Mouse (Mus musculus) forebrain, embryonic 10.5 days (tissue): ENCODE results near the gene Selenov. TPM values are rescaled to one million over a fixed set of nuclear protein-coding genes. Genes with fewer than 3 reads are reported as not detected.

Experiments
- DNase-seq: peaks from one replicate; pipeline ENCODE4 v3.0.0-alpha.2; 2017; ENCODE audit warnings: low spot score; ENCODE audit errors: extremely low spot score
- H3K27ac ChIP-seq: fragments of 300-500 bp; sonication (generic); 2 replicates; pipeline ENCODE4 v1.5.1; 2016; ENCODE audit warnings: mild to moderate bottlenecking
- H3K27me3 ChIP-seq: fragments of 300-500 bp; sonication (generic); 2 replicates; pipeline ENCODE4 v1.6.1; 2016; ENCODE audit warnings: mild to moderate bottlenecking; ENCODE audit not compliant: poor library complexity, severe bottlenecking
- H3K36me3 ChIP-seq: fragments of 300-500 bp; sonication (generic); replicated peaks from 2 replicates; pipeline ENCODE4 v1.6.1; 2016; ENCODE audit warnings: mild to moderate bottlenecking, moderate library complexity
- H3K4me1 ChIP-seq: fragments of 300-500 bp; sonication (generic); 2 replicates; pipeline ENCODE4 v1.6.1; 2016
- H3K4me3 ChIP-seq: fragments of 300-500 bp; sonication (generic); 2 replicates; pipeline ENCODE4 v1.5.1; 2016; ENCODE audit warnings: mild to moderate bottlenecking, moderate library complexity
- H3K9me3 ChIP-seq: fragments of 300-500 bp; sonication (generic); 2 replicates; pipeline ENCODE4 v1.6.1; 2016; ENCODE audit warnings: mild to moderate bottlenecking, moderate library complexity
- WGBS: fragments of 180-500 bp; shearing (Covaris S2); methylation state at CpG from one replicate; pipeline ENCODE4 v1.1.7; 2016; 5-methylcytosine and 5-hydroxymethylcytosine counted together
- polyA plus RNA-seq: library from polyadenylated mRNA; unstranded; fragments of >200 nt; fragmentation: Nextera tagmentation; extraction: Ambion mirVana; gene quantifications from 2 replicates; pipeline ENCODE4 v1.2.1, GENCODE M21; 2016

Selenov gene
- polyA plus RNA-seq, 1 experiment from 2014 or later, result 0.50 TPM

DNA sequence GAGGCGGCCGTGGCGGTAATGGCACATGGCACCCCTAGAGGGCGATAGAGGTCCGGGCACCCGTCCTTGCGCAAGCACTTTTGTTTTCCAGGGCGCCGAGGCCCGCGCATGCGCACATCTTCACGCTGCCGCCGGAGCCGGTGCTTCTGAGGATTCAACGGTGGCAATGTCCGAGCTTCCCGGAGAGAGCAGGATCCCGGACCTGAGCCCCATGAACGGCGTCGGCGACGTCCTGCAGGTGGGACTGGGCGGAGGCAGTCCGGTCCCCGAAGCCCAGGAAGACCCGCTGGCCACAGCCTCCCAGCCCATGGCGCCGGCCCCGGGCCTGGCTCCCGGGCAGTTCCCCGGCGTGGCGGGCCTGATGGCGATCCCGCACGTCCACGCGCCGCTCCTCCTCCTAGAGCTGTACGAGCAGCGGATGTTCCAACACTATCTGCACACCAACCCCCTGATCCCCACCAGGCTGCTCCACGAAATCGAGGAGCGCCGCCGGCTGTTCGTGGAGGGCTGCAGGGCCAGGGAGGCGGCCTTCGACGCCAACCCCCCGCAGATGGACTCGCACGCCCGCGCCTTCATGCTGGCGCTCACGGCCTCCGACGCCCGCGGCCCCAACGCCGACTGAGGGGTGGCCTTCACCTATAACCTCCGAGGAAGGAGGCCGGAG lies 13.2 kb downstream of the Selenov start, which contains the start of gene Eid2b:
Eid2b (plus strand) TSS at position 125 of the 664 bp plus-strand sequence.
- 4% methylated on average over 68 of the region's 68 CpGs for WGBS
- Histone ChIP-seq H3K4me3 (peak within 1 kb of the TSS; percentile 73), H3K36me3 (peaks cover 14% of the 10 kb centered on the region)

DNA sequence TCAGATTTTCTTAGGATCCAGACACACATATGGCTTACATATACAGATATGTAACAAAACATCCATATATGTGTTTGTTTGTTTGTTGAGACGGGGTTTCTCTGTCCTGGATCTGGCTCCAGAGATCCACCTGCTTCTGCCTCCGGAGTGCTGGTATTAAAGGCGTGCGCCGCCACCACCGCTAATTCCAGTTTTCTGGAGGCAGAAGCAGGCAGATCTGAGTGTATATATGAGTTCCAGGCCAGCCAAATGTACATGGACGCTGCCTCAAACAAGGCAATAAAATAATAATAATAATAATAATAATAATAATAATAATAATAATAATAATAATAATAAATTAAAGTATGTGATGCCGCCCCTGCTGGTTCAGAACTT lies 13.8 kb downstream of the Selenov start:
- H3K27ac ChIP-seq, result no peak overlapping the region
- H3K27me3 ChIP-seq, result no peaks in the 10 kb centered on the region
- no peaks in the 10 kb centered on the region for H3K9me3 ChIP-seq
- peaks cover 11% of the 10 kb centered on the region for H3K4me1 ChIP-seq
- WGBS, result 60% methylated on average over 8 of the region's 8 CpGs
- H3K36me3 ChIP-seq, result peaks cover 19% of the 10 kb centered on the region
- DNase-seq, result no peak
- peak overlapping the region; percentile 73; the same call in 1 of the 2 replicates for H3K4me3 ChIP-seq

More for the DNA sequence above, 13.2 kb downstream of the Selenov start, which contains the start of gene Eid2b:
- H3K27me3 ChIP-seq, result no peaks in the 10 kb centered on the region
- H3K4me1 ChIP-seq, result peaks cover 11% of the 10 kb centered on the region
- no peaks in the 10 kb centered on the region for H3K9me3 ChIP-seq
- peak; percentile 95 for DNase-seq
- peak within 1 kb of the TSS; percentile 95 for H3K27ac ChIP-seq

DNA sequence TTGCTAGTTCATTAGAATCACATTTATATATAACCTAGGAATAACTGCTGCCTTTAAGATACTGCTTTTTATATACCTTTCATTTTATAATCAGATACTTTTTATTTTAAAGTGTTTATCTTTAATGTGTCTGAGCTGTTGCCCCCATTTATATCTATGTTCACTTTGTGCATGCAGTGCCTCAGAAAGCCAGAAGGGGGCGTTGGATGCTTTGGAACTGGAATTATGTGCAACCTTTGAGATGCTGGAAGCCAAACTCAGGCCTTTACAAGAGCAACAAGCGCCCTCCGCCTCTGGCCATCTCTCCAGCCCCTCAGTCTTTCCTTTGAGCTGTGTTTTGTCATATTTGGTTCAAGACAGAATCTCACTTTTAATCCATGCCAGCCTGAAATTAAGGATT lies 19.2 kb downstream of the Selenov start:
- no peak for DNase-seq
- H3K4me1 ChIP-seq, result peaks cover 15% of the 10 kb centered on the region
- no peak overlapping the region for H3K4me3 ChIP-seq
- 70% methylated on average over 3 of the region's 3 CpGs for WGBS
- no peaks in the 10 kb centered on the region for H3K27me3 ChIP-seq
- H3K27ac ChIP-seq, result no peak overlapping the region
- peaks cover 21% of the 10 kb centered on the region for H3K9me3 ChIP-seq
- peaks cover 51% of the 10 kb centered on the region for H3K36me3 ChIP-seq

DNA sequence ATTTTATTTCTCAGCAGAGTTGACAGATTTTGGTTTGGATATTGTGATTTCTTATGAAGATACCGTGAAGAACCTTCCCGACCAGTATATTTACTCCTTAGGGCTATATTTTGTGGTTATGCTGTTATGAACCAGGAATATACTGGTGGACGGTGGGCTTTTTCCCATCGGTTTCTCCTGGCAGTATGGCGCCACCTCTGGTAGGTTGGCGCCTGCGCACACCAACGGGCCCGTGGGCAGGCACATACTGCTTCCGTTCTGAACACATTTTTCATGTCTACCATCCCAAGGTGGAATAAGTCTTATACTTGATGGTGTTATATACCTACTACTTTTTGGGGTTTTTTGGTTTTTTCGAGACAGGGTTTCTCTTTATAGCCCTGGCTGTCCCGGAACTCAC lies 21.6 kb downstream of the Selenov start:
- H3K4me3 ChIP-seq, result peak overlapping the region; percentile 89; the same call in 1 of the 2 replicates
- H3K9me3 ChIP-seq, result peaks cover 21% of the 10 kb centered on the region

DNA sequence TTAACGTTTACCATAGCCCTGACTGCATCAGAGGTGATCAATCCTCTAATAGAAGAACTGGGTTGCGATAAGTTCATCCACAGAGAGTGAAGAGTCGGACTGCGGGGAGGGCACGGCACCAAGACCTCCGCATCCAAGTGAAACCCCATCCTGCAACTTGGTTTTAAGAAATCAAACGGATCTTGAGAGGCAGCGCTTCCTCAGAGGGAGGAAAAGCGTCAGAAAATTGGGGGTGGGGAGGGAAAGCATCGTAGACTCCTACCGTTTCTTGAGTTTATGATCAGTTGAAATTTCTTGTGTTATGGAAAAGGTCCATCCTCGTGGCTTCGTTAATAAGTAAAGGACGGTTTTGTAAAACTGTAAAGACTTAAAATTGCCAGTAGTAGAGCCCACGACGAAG lies 22.4 kb downstream of the Selenov start:
- peak overlapping the region; percentile 89 for H3K4me3 ChIP-seq
- DNase-seq, result no peak
- peaks cover 46% of the 10 kb centered on the region for H3K36me3 ChIP-seq
- H3K27ac ChIP-seq, result peak overlapping the region; percentile 96
- H3K4me1 ChIP-seq, result peaks cover 15% of the 10 kb centered on the region
- H3K27me3 ChIP-seq, result no peaks in the 10 kb centered on the region
- peaks cover 21% of the 10 kb centered on the region for H3K9me3 ChIP-seq
- WGBS, result 34% methylated on average over 16 of the region's 16 CpGs

More for the DNA sequence above, 21.6 kb downstream of the Selenov start:
- DNase-seq, result no peak
- WGBS, result 92% methylated on average over 12 of the region's 12 CpGs
- Histone ChIP-seq H3K27me3 (no peaks in the 10 kb centered on the region), H3K4me1 (peaks cover 15% of the 10 kb centered on the region), H3K27ac (no peak overlapping the region), H3K36me3 (peaks cover 49% of the 10 kb centered on the region)

DNA sequence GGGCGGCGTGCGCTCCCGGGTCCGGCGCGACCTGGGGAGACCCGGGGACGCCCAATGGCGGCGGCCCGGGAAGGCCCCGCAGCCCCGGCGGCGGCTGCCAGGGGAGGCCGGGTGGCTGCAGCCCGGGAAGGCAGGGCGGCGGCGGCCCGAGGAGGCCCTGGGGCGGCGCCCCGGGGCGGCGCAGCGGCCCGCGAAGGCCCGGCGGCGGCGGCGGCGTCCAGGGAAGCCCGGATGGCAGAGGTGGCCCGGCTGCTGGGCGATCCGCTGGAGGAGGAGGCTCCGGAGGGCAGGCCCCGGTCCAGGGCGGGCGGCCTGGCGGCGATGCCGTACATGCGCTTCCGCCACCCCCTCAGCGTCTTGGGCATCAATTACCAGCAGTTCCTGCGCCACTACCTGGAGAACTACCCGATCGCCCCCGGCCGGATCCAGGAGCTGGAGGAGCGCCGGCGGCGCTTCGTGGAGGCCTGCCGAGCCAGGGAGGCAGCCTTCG lies 22.9 kb downstream of the Selenov start:
- Histone ChIP-seq H3K9me3 (peaks cover 21% of the 10 kb centered on the region), H3K4me1 (peaks cover 15% of the 10 kb centered on the region), H3K36me3 (peaks cover 41% of the 10 kb centered on the region), H3K27ac (peak overlapping the region; percentile 96), H3K27me3 (no peaks in the 10 kb centered on the region), H3K4me3 (peak overlapping the region; percentile 89)
- peak; percentile 70 for DNase-seq
- 2% methylated on average over 62 of the region's 62 CpGs for WGBS

DNA sequence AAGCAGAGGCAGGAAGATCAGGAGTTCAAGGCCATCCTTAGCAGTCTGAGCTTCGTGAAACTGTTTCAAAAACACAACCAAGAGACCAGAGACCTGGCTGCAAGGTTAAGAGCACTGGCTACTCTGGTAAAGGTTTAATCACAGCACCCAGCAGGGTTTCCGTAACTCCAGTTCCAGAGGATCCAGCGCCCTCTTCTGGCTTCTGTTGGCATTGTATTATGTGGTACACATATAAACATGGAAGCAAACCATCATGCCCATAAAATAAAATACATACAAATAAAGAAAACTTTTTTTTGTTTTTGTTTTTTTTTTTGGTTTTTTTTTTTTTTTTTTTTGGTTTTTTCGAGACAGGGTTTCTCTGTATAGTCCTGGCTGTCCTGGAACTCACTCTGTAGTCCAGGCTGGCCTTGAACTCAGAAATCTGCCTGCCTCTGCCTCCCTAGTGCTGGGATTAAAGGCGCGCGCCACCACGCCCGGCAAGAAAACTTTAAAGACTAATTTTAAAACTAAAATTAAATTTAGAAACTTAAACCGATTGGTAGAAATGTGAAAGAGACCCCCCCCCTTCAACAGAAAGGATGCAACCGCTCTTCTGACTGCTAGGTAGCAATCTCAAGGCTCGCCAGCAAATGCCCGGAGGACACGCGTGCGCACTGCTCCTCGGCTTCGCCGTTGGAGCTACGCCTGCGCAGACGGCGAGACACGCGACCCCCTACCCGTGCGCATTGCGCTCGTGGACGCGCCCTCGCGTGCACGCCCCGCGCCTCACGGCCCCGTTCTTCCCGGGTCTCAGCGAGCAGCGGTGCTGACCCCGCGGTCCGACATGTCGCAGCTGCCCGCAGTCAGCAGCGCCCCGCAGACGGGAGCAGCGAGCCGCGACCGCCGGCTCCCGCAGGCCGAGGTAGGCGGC lies 23.6 kb downstream of the Selenov start, which contains the start of gene Eid2:
Eid2 (plus strand) TSS at position 753 of the 913 bp plus-strand sequence.
- DNase-seq, result peak; percentile 88
- peak within 1 kb of the TSS; percentile 89 for H3K4me3 ChIP-seq
- no peaks in the 10 kb centered on the region for H3K27me3 ChIP-seq
- peak within 1 kb of the TSS; percentile 96 for H3K27ac ChIP-seq
- peaks cover 15% of the 10 kb centered on the region for H3K4me1 ChIP-seq
- peaks cover 34% of the 10 kb centered on the region for H3K36me3 ChIP-seq
- H3K9me3 ChIP-seq, result peaks cover 21% of the 10 kb centered on the region
- 6% methylated on average over 57 of the region's 57 CpGs for whole genome bisulfite sequencing

DNA sequence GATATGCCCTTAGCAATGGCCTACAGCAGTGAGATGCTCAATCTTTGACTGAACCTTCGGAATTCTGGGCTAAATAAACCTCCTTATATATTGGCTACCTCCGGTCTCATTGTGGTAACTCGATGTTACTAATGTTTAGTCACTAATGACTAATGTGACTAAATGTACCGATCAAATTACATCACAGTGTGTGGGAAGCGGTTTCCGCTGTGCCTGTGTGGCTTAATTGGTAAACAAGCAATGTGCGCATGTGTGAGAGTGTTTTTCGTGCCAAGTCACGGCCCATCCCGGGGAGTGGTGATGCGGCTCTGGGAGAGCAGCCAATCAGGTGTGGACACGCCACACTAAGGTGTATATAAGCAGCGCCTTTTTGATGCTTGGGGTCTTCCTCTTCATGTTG lies 25.6 kb downstream of the Selenov start:
- no peaks in the 10 kb centered on the region for H3K27me3 ChIP-seq
- 94% methylated on average over 13 of the region's 13 CpGs for WGBS
- H3K4me1 ChIP-seq, result peaks cover 15% of the 10 kb centered on the region
- DNase-seq, result no peak
- H3K9me3 ChIP-seq, result peaks cover 10% of the 10 kb centered on the region
- H3K4me3 ChIP-seq, result no peak overlapping the region
- H3K36me3 ChIP-seq, result peaks cover 14% of the 10 kb centered on the region
- H3K27ac ChIP-seq, result no peak overlapping the region

DNA sequence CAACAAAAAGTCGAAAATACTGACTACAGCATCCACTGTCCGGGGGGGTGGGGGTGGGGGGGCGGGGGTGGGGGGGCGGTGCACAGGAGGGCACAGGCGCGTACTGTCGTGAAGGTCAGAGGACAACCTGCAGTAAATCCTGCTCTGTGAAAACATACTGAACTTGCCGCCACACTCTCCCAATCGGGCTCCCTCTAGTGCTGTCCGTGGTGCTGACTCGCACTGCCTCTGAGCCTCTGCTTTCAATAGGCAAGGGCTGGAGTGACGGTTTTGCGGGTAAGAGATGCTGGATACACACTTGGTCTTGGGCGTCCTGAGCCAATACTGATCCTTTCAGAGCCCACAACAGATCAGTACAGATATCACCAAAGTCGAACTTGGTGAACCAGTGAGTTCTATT lies 27.2 kb downstream of the Selenov start:
- no peak overlapping the region for H3K4me3 ChIP-seq
- peaks cover 13% of the 10 kb centered on the region for H3K4me1 ChIP-seq
- H3K27ac ChIP-seq, result no peak overlapping the region
- DNase-seq, result peak; percentile 74
- no peaks in the 10 kb centered on the region for H3K9me3 ChIP-seq
- H3K27me3 ChIP-seq, result no peaks in the 10 kb centered on the region
- 8% methylated on average over 15 of the region's 15 CpGs for WGBS
- H3K36me3 ChIP-seq, result no peaks in the 10 kb centered on the region

DNA sequence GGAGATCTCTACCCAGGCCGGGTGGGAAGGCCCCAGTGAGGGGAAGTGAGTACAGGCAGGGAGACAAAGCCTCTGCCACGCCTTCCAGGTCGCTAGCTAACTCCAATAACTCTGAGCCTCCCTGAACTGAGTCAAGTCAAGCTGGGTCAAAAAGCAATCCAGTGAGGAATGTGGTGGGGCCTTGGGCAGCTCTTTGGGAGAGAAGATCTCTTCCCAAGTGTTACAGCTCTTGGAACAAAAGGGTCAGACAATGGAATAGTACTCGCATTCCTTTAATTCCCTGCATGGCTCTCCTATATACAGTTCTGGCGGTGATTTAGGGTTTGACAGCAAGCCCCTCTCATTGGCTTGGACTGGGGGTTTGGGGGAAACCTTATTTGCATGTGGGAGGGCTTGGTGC lies 28.1 kb downstream of the Selenov start:
- no peak for DNase-seq
- Histone ChIP-seq H3K27ac (no peak overlapping the region), H3K9me3 (no peaks in the 10 kb centered on the region), H3K36me3 (no peaks in the 10 kb centered on the region), H3K4me1 (peaks cover 4% of the 10 kb centered on the region; the same call in 1 of the 2 replicates), H3K27me3 (no peaks in the 10 kb centered on the region), H3K4me3 (no peak overlapping the region)
- 48% methylated on average over 5 of the region's 5 CpGs for WGBS

DNA sequence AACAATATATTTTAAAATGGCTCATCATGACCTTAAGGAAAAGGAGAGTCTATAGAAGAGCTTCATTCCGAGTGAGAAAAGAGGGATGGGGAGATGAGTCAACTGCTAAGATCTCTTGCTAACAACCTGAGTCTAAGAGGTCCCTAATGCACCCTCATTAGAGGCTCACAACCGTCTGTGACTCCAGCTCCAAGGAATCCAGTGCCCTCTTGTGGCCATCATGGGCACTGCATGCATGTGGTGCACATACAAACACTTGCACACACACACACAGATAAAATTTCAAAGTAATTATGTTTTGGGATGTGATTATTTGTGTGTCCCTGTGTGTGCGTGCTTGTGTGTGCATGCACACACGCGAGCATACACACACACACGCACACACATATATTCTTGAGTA lies 35.5 kb downstream of the Selenov start:
- H3K4me1 ChIP-seq, result no peaks in the 10 kb centered on the region
- H3K27ac ChIP-seq, result no peak overlapping the region
- H3K9me3 ChIP-seq, result peaks cover 10% of the 10 kb centered on the region; the same call in 1 of the 2 replicates
- H3K4me3 ChIP-seq, result no peak overlapping the region
- H3K36me3 ChIP-seq, result no peaks in the 10 kb centered on the region
- DNase-seq, result no peak
- no peaks in the 10 kb centered on the region for H3K27me3 ChIP-seq
- 86% methylated on average over 6 of the region's 6 CpGs for WGBS

DNA sequence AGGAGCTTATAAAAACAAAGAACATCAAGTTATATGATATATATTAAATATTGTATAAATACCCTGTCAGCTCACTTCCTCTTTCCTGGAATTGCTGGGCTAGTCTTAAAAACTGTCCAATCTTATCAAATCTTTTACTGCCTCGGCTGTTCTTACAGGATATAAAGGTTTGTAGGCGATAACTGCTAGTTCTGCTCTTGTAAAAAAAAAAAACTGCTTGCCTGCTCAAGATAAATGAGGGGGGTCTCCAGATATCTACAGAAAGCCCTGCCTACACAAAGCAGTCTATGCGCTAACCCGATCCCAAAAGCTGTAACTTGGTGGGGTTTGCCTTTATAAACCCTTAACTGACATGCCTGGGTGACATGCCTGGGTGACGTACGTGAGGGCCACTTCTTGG lies 36.4 kb downstream of the Selenov start:
- Histone ChIP-seq H3K4me1 (no peaks in the 10 kb centered on the region), H3K36me3 (no peaks in the 10 kb centered on the region), H3K4me3 (no peak overlapping the region), H3K27me3 (no peaks in the 10 kb centered on the region), H3K9me3 (peaks cover 10% of the 10 kb centered on the region; the same call in 1 of the 2 replicates), H3K27ac (no peak overlapping the region)
- DNase-seq, result no peak
- WGBS, result 90% methylated on average over 6 of the region's 6 CpGs
